Comparison of ENCODE assay signal across 11 mouse cellular contexts in the genomic region with DNA sequence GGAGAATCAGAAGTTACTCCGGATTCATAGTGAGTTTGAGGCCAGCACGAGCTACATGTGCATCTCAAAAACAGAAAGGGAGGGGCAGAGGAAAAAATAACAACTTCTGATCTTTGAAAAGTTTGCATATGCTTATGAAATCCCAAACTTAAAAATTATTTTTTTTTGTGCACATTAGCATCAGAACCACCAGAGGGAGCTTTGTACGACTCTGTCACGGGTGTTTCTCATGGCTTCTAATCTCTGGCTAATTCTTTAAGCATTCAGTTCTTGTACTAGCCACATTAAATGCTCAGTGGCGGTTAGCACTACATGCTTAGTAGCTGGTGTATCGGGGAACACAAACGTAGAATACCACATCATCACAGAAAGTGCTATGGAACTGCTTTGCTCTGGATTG. TPM values are rescaled to one million over a fixed set of nuclear protein-coding genes. Genes with fewer than 3 reads are reported as not detected.
DNase-seq lines count a peak whose midpoint lies in the region; ATAC-seq and TF ChIP-seq lines count a peak whose summit lies in the region.
"Had no signal": no experiment of that assay in that cellular context is flagged by ENCODE, and none has a peak within 500 bp of the region (broad histone marks: within the 10 kb centered on the region; RNA-seq: fewer than 3 reads in every experiment).

No protein-coding gene starts in this region.

- H3K4me3 ChIP-seq in kidney, postnatal 0 days (replicated peaks; ENCODE audit: low read depth, low read length): no peak overlapping the region
- H3K4me3 ChIP-seq in E14TG2a.4 (replicated peaks; ENCODE audit: low read length): no peak overlapping the region
- H3K4me3 ChIP-seq in liver, embryonic 14.5 days (ENCODE audit: insufficient read depth in 1 of 2, low read depth in 2 of 2, low read length in 2 of 2): no peak overlapping the region
- no peak overlapping the region for H3K4me3 ChIP-seq in limb, embryonic 10.5 days
- H3K4me3 ChIP-seq: hindbrain, embryonic 10.5 days; liver, embryonic 15.5 days had no signal

- H3K4me2 ChIP-seq in kidney, postnatal 0 days (ENCODE audit: low read length): no peak overlapping the region
- H3K4me2 ChIP-seq in liver, embryonic 14.5 days (ENCODE audit: low read depth): no peak overlapping the region
- H3K4me2 ChIP-seq: liver, embryonic 15.5 days had no signal

- no peaks in the 10 kb centered on the region for H3K9me3 ChIP-seq in kidney, postnatal 0 days (replicated peaks; ENCODE audit: low read length)
- H3K9me3 ChIP-seq in E14TG2a.4 (ENCODE audit: low read length): no peaks in the 10 kb centered on the region
- H3K9me3 ChIP-seq in liver, embryonic 14.5 days (ENCODE audit: control insufficient read depth, low read length): no peaks in the 10 kb centered on the region
- H3K9me3 ChIP-seq in limb, embryonic 10.5 days (replicated peaks): no peaks in the 10 kb centered on the region
- H3K9me3 ChIP-seq: hindbrain, embryonic 10.5 days; liver, embryonic 15.5 days had no signal

- no peak overlapping the region for H3K9ac ChIP-seq in kidney, postnatal 0 days (ENCODE audit: low read depth, low read length)
- no peak overlapping the region for H3K9ac ChIP-seq in liver, embryonic 14.5 days (replicated peaks)
- H3K9ac ChIP-seq: liver, embryonic 15.5 days had no signal

- no peaks in the 10 kb centered on the region for H3K27me3 ChIP-seq in kidney, postnatal 0 days (ENCODE audit: insufficient read depth, low read length)
- H3K27me3 ChIP-seq in E14TG2a.4 (ENCODE audit: insufficient read depth, low read length): no peaks in the 10 kb centered on the region
- no peaks in the 10 kb centered on the region for H3K27me3 ChIP-seq in liver, embryonic 14.5 days (ENCODE audit: control insufficient read depth, insufficient read depth, low read length)
- H3K27me3 ChIP-seq in limb, embryonic 10.5 days (ENCODE audit: low read depth, poor library complexity, severe bottlenecking): no peaks in the 10 kb centered on the region
- H3K27me3 ChIP-seq: liver, embryonic 15.5 days had no signal

- peaks cover 5% of the 10 kb centered on the region; the same call in 1 of the 2 replicates for H3K36me3 ChIP-seq in kidney, postnatal 0 days (ENCODE audit: insufficient read depth, low read length)
- no peaks in the 10 kb centered on the region for H3K36me3 ChIP-seq in E14TG2a.4 (ENCODE audit: insufficient read depth, low read length)
- H3K36me3 ChIP-seq in liver, embryonic 14.5 days (replicated peaks; ENCODE audit: control insufficient read depth, insufficient read depth, low read depth): no peaks in the 10 kb centered on the region
- H3K36me3 ChIP-seq in limb, embryonic 10.5 days: no peaks in the 10 kb centered on the region
- H3K36me3 ChIP-seq: hindbrain, embryonic 10.5 days; liver, embryonic 15.5 days had no signal

- no peak for TF ChIP-seq EP300 in liver, embryonic 14.5 days (IDR thresholded peaks at IDR 0.05; ENCODE audit: low read depth)

- DNase-seq in CD4-positive, CD25-positive, alpha-beta regulatory T cell, adult 2 months (ENCODE audit: low read depth, low spot score): peak; percentile 53
- peak; percentile 61 for DNase-seq in kidney, postnatal 0 days (ENCODE audit: low spot score)
- no peak for DNase-seq in kidney, postnatal 14 days
- no peak for DNase-seq in liver, embryonic 14.5 days (ENCODE audit: low read depth in 3 of 3, low spot score in 3 of 3)
- no peak for DNase-seq in limb, embryonic 10.5 days (ENCODE audit: low spot score)
- no peak for DNase-seq in layer of hippocampus, adult 8-10 months (ENCODE audit: low spot score in 2 of 2)
- DNase-seq: cerebellum, adult 2 months had no signal

- WGBS in kidney, postnatal 0 days: 60% methylated on average over 7 of the region's 7 CpGs
- WGBS in liver, embryonic 14.5 days (ENCODE audit: insufficient replicate concordance): 38% methylated on average over 7 of the region's 7 CpGs
- 69% methylated on average over 7 of the region's 7 CpGs for WGBS in limb, embryonic 10.5 days

- H3K4me1 ChIP-seq in kidney, postnatal 0 days (replicated peaks; ENCODE audit: insufficient read depth, low read length): no peaks in the 10 kb centered on the region
- H3K4me1 ChIP-seq in E14TG2a.4 (replicated peaks; ENCODE audit: low read depth, low read length): peaks cover 4% of the 10 kb centered on the region
- H3K4me1 ChIP-seq in liver, embryonic 14.5 days (replicated peaks; ENCODE audit: control insufficient read depth in 2 of 2, insufficient read depth in 2 of 2, low read length in 1 of 2): peaks cover 0 to 8% of the 10 kb centered on the region in 2 experiments; a peak in 1 of 4 replicates
- 0 out of 2 replicates have a peak, but pooled peaks cover 9% of the 10 kb centered on the region for H3K4me1 ChIP-seq in limb, embryonic 10.5 days

- peak; percentile 67 for TF ChIP-seq CTCF in kidney, postnatal 0 days (IDR thresholded peaks at IDR 0.05; ENCODE audit: low read depth)
- peak; percentile 35 for TF ChIP-seq CTCF in E14TG2a.4 (conservative IDR thresholded peaks at IDR 0.05; ENCODE audit: low read length)
- peak; percentile 41; the same call in 1 of the 2 replicates for TF ChIP-seq CTCF in liver, embryonic 14.5 days (IDR thresholded peaks at IDR 0.05; ENCODE audit: low read depth)

- no peak overlapping the region for H3K27ac ChIP-seq in kidney, postnatal 0 days
- H3K27ac ChIP-seq in liver, embryonic 14.5 days: no peak overlapping the region
- no peak overlapping the region for H3K27ac ChIP-seq in limb, embryonic 10.5 days
- H3K27ac ChIP-seq: hindbrain, embryonic 10.5 days; liver, embryonic 15.5 days had no signal

- no peak for ATAC-seq in CD4-positive, CD25-positive, alpha-beta regulatory T cell, adult 4 months
- no peak for ATAC-seq in kidney, postnatal 0 days (replicated peaks; ENCODE audit: low FRiP score, low read depth)
- no peak for ATAC-seq in liver, embryonic 14.5 days (ENCODE audit: insufficient read depth)

RNA-seq across cellular contexts. Expression of gene Arpp19, which starts 4.3 kb away (rescaled TPM):
- polyA plus RNA-seq in CD4-positive, CD25-positive, alpha-beta regulatory T cell, adult 4 months (2017; shearing (Covaris generic)): 100 to 1,000 TPM; 284 to 368 TPM
- 360 and 366 TPM in 2 replicates for polyA plus RNA-seq in kidney, postnatal 0 days (2015; fragmentation: Nextera tagmentation; extraction: Ambion mirVana)
- polyA plus RNA-seq in liver, embryonic 14.5 days (2012; rRNA removed): 11.6 and 31.4 TPM in 2 replicates
- 151 and 156 TPM in 2 replicates for polyA plus RNA-seq in liver, embryonic 14.5 days (2014; fragmentation: Nextera tagmentation; extraction: Ambion mirVana)
- 364 and 386 TPM in 2 replicates for polyA plus RNA-seq in limb, embryonic 10.5 days (2016; fragmentation: Nextera tagmentation; extraction: Ambion mirVana)
- 100 to 1,000 TPM; 138 to 178 (median 156) TPM for total RNA-seq in layer of hippocampus, adult 8-10 months (2022)

RNA-seq across cellular contexts. Expression of gene Myo5a, which starts 37.7 kb away (rescaled TPM):
- 1 to 10 TPM; 6.0 to 8.2 TPM for polyA plus RNA-seq in CD4-positive, CD25-positive, alpha-beta regulatory T cell, adult 4 months (2017; shearing (Covaris generic))
- polyA plus RNA-seq in kidney, postnatal 0 days (2015; fragmentation: Nextera tagmentation; extraction: Ambion mirVana): 11.8 and 13.5 TPM in 2 replicates
- 0.87 and 1.3 TPM in 2 replicates for polyA plus RNA-seq in liver, embryonic 14.5 days (2012; rRNA removed)
- polyA plus RNA-seq in liver, embryonic 14.5 days (2014; fragmentation: Nextera tagmentation; extraction: Ambion mirVana): 1.2 and 1.6 TPM in 2 replicates
- polyA plus RNA-seq in limb, embryonic 10.5 days (2016; fragmentation: Nextera tagmentation; extraction: Ambion mirVana): 17.6 and 19.8 TPM in 2 replicates
- 100 to 1,000 TPM; 214 to 223 (median 215) TPM for total RNA-seq in layer of hippocampus, adult 8-10 months (2022)

Comparison
In these comparisons a context has a peak if more than half of its experiments do, and no peak if none do; other contexts are left out.
1. DNase-seq: peak in CD4-positive, CD25-positive, alpha-beta regulatory T cell, adult 2 months (single experiment) and kidney, postnatal 0 days (single experiment); none in kidney, postnatal 14 days (single experiment), liver, embryonic 14.5 days (0 of 3), limb, embryonic 10.5 days (single experiment) and layer of hippocampus, adult 8-10 months (0 of 2).
2. Peak in every context shown above with its lines, with median percentiles within 50 percentile points of each other: CTCF ChIP-seq.